Mouse (Mus musculus): Measurements from ENCODE around the gene 5830411N06Rik.

5830411N06Rik gene

DNA sequence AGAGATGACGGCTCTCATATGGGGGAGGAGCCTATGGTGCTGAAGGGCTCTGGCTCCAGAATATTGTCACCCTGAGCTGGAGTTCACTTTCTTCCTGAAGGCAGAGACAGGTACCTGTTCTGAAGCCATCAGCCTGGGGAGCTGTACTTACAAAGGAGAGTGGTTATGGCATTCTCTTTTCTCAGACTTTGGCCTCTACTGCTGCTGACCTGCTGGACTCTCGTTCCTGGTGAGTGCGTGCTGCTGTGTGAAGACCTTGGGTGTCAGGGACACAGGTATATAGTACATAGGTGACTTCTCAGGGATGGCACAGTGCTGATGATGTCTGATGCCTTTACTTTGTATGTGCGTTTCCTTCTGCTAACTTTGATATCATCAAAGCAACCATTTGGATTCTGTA lies at the start of gene 5830411N06Rik:
TSS of gene 5830411N06Rik (plus strand) at position 69 of the 400 bp plus-strand sequence.
- ATAC-seq (ENCODE audit: low TSS enrichment) = no peak

DNA sequence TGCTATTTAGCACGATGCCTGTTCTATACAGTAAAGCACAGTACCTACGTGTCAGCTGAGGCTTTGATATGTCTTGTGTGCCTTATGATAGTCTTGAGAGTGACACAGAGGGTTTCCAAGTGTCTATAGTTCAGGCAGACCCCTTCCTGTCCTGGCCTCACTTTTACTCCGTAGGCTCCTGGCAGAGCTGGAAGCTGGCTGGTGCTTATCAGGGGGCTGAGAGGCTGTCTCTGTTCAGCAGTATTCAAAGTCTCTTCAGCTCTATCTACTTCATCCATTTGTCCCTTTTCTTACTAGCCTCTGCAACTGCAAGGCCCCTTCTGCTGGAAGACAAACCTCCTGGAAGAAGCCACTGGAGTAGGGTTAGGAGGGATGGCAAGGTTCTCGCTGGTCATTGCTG lies 46.0 kb upstream of the 5830411N06Rik start:
- no peak for ATAC-seq (ENCODE audit: low TSS enrichment)

DNA sequence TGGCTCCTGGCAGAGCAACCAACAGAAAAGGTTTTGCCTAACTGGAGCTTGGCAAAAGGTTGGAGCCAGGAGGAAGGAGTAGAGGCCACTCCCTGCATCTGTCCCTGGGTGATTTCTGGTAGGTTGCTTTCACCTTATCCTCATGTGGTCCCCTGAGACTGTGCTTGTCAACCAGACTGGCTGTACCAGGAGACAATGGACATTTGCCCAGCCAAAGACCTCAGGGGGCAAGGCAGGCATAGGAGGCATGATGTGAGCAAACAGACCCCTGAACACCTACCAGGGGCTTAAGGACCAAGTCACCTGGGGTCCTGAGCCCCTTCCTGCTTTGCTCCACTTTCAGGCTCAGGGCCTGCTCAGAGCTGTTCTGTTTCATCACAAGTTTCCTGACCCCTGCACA lies 41.2 kb upstream of the 5830411N06Rik start, which contains the start of gene Olfr524:
TSS of gene Olfr524 (minus strand) at position 101 of the 400 bp plus-strand sequence.
- ATAC-seq (ENCODE audit: low TSS enrichment) = no peak

DNA sequence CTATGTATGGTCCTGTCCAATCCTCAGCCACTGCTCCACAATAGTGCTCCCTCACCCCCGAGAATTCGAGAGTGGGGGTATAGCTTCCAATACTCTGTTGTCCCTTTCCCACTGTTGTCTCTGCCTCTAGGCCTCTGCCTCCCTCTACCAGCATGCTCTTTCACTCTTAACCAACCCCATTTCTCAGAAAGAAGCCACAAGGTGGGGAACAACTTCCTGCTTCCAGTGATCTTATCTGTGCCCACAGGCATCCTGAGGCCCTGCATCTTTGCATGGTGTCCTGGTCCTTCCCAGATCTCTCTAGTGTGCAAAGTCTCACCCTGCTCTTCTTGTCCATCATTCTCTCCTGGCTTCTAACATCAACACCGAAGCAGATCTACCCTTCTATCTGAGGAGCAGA lies 40.2 kb upstream of the 5830411N06Rik start:
- ATAC-seq (ENCODE audit: low TSS enrichment) = no peak

DNA sequence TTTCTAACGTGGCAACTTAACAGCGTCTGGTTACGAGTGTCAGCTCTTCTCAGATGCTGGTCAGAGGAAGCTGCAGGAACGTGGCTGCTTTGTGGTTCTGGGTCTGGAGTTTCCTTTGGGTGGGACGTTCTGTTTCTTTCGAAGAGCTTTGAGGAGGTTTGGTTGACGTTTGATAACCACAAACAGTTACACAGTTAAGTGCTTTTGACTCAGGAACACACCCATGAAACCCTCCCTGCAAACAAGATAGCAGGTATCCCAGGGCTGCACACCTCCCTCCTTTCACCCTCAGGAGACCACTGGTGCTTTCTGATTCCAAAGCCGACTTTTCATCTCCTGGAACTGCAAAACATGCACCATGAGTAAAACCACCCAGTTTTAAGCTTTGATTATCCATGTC lies 38.9 kb upstream of the 5830411N06Rik start:
- ATAC-seq (ENCODE audit: low TSS enrichment) = no peak

DNA sequence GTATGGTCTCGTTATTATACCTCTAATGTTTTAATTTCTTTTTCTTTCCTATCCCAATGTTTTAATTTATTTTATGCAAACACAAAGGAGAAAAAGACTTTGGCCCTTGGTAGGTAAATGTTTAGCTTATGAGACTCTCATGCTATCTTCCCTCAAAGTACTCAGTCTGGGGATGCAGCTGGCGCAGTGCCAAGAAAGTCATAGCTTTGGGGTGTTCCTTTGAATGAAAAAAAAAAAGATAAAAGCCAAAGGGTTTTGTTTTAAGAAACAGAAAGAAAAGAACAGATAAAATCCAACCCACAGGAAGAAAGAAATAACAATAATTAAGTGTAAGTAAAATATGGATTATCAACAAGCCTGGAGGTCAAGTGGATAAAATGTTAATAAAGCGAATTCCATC lies 38.4 kb upstream of the 5830411N06Rik start:
- no peak for ATAC-seq (ENCODE audit: low TSS enrichment)

DNA sequence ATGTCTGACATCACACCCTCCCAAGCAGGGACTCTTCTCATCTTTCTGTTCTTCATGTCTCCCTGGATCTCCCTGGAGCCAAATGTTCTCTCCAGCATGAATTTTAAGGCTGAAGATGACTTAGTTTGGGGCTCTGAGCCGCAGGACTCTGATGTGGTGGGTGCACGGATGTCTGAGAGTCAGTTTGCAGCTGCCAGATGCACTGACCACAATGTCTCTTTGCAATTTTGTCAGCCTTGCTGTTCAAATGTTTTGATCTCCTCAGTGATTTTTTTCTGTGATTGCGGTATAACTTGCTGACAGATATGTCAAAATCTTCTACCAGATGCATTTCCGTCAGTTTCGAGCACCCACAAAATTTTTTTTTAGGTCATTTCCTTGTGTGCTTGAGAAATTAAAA lies 33.2 kb upstream of the 5830411N06Rik start:
- ATAC-seq (ENCODE audit: low TSS enrichment) = no peak

DNA sequence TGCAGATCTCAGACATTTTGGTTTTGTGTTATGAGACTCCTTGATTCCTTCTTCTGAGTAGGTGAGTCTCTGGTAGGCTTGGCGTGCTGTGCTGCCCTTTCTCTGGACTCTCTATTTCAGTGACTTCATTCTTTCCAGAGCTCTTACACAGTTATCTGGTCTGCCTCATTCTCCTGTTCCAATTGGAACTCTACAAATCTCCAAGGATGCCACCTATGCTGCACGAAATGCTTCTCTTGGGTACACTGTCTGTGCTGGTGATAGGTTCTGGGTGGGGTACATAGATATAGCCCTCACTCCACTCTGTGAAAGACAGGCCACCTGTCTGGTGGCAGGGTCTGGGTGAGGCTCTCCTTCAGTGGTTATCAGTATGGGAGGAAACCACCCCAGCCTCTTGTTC lies 29.1 kb upstream of the 5830411N06Rik start, which contains the start of gene Cd163l1:
TSS of gene Cd163l1 (plus strand) at position 301 of the 400 bp plus-strand sequence.
- ATAC-seq (ENCODE audit: low TSS enrichment) = no peak

DNA sequence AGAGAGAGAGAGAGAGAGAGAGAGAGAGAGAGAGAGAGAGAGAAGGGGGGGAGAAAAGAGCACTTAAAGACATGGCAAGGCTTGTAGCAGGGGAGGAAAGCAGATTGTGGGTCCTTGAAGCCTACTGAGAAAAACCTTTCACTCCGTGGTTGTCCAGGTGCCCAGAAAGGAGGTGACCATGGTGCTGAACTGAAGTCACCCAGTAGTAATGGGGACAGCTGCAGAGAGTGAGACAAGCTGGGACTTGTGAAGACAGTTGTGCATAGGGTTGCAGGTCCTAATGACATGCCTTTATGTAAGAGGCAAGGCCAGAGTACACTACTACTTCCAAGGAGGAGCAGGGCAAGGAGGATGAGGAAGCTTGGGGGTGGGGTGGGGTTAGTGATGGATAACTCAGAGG lies 27.8 kb upstream of the 5830411N06Rik start:
- no peak for ATAC-seq (ENCODE audit: low TSS enrichment)

DNA sequence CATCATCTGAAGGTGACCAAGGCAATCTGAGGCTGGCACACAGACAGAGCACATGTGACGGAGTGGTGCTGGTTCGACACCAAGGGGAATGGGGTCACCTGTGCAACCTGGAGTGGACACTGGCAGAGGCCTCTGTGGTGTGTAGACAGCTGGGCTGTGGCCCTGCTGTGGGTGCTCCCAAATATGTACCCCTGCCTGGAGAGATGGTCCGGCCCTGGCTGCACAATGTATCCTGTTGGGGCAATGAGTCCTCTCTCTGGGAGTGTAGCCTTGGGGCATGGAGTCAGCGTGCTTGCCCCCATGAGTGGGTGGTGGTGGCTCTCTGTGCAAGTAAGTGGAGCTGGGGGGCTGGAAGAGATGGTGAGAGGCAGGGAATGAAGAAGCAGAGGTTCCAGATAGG lies 26.7 kb upstream of the 5830411N06Rik start:
- ATAC-seq (ENCODE audit: low TSS enrichment) = no peak

DNA sequence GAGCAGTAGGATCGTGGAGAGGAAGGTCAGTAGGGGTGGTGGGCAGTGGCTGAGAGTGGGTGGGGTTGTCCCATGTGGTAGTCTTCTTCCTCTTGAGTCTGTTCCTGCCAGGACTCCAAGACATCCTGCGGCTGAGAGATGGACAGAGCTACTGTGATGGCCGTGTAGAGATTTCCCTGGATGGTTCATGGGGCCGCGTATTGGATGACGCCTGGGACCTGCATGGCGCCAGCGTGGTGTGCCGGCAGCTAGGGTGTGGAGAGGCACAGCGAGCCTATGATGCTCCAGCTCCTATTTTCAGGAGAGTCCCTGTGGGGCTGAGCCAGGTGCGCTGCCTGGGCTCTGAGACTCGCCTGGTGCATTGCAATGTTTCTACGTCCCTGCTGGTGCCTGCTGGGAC lies 22.9 kb upstream of the 5830411N06Rik start:
- ATAC-seq (ENCODE audit: low TSS enrichment) = no peak

DNA sequence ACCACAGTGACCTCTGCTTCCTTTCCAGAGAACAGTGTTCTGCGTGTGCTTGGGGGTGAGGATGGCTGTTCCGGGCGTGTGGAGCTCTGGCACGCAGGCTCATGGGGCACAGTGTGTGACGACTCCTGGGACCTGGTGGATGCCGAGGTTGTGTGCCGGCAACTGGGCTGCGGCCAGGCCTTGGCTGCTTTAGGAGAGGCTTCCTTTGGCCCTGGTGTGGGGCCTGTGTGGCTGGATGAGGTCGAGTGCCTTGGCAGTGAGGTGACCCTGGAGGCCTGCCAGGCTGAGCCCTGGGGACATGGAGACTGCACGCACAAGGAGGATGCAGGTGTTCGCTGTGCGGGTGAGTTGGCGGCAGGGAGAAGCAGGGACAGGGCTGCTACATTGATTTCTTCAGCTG lies 18.6 kb upstream of the 5830411N06Rik start:
- ATAC-seq (ENCODE audit: low TSS enrichment) = no peak

DNA sequence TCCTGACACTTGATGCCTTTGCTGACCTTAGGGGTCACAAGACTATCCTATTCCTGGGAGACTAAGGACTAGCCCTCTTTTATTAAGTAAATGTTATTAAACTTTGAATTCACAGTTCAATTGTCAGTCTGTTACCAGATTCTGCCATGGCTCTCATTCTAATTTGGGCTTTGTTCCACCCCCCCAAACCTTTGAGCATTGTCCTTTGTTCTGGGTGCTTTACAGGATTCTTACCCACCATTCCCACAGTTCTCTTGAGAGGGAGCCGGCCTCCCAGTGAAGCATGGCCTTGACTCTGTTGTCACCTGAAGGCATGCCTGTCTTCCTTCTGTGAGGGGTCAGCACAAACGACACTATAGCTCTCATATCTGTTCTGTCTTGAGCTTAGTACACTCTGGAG lies 16.1 kb upstream of the 5830411N06Rik start:
- ATAC-seq (ENCODE audit: low TSS enrichment) = no peak

DNA sequence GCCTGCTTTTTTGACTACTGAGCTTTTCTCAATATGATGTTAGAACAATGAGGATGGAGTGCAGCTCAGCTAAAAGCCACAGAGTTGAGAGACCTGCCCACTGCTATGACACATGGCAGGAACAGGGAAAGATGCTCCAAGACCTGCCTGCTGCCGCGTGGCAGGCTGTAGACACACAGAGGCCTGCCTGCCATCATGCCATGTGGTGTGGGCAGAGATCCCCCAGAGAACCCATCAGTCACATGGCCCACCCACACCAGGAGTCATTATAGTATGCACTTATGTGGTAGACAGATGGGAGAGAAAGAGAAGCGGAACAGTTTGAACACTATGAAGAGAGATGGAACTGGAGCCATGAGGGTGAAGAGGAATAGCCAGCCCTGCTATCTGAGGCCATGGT lies 13.4 kb upstream of the 5830411N06Rik start:
- ATAC-seq (ENCODE audit: low TSS enrichment) = no peak

DNA sequence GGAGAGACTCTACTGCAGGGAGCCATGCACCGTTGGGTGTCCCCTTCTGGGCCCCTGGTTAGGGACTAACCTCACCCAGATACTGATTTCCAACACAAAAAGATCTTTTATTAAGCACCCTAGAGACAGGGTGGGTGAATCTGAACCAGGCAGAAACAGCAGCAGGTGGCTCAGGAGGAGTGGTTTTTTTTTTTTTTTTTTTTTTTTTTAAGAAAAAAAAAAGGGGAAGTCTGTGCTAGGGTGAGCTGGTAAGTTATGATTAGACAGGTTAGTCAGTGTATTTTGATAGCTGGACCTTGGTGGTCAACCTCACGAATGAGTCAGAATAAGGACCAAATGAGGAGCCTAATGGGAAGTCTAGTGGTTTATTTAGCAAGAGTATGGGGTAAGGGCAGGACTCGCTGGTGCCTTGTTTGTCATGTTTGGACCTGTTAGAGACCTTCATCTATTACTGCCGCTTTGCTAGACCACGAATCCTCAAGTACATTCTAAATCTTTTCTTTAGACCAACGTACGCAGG lies 6.8 kb downstream of the 5830411N06Rik start:
- no peak for ATAC-seq (ENCODE audit: low TSS enrichment)

DNA sequence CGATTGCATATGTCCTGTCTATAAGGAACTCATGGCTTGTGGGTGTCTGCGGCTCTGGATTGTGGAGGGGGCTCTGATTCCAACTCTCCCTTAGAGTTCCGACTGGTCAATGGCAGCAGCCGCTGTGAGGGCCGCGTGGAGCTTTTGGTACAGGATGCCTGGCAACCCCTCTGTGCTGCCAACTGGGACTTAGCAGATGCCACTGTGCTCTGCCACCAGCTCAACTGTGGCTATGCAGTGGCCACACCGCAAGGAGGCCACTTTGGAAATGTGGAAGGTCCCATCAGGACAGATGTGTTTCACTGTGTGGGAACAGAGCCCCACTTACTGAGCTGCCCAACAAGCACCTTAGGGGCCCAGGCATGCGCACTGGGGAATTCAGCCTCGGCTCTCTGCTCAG lies 48.7 kb downstream of the 5830411N06Rik start:
- ATAC-seq (ENCODE audit: low TSS enrichment) = no peak

DNA sequence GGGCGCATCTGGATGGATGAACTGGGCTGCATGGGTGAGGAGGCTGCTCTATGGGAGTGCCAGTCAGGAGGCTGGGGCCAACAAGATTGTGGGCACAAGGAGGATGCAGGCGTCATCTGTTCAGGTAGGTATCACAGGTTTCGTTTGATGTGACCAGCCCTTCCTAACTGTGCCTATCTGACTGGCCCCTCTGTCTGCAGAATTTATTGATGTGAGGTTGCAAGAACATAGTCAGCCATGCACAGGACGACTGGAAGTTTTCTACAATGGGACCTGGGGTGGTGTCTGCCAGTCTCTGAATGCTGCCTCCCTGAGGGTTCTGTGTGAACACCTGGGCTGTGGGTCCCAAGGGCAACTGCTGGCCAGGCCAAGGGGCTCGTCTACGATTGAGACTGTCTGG lies 49.8 kb downstream of the 5830411N06Rik start:
- ATAC-seq (ENCODE audit: low TSS enrichment) = no peak

DNA sequence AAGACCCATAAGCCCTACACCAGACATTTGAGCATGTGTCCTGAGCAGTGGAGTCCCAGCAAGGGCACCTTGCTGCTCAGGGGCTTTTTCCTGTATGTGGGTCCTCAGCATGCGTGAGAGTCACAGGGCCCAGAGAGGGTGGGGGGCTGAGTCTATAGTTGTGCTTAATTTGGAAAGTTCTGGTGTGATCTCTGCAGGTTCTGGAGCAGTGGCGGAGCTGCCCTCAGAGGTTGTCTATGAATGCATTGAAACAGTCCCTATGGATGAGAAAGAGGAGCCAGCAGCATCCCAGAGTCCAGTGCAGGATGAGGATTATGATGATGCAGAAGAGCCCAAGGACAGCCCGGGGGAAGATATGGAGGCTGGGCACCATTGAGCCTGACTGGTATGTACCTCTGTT lies 52.3 kb downstream of the 5830411N06Rik start:
- no peak for ATAC-seq (ENCODE audit: low TSS enrichment)

DNA sequence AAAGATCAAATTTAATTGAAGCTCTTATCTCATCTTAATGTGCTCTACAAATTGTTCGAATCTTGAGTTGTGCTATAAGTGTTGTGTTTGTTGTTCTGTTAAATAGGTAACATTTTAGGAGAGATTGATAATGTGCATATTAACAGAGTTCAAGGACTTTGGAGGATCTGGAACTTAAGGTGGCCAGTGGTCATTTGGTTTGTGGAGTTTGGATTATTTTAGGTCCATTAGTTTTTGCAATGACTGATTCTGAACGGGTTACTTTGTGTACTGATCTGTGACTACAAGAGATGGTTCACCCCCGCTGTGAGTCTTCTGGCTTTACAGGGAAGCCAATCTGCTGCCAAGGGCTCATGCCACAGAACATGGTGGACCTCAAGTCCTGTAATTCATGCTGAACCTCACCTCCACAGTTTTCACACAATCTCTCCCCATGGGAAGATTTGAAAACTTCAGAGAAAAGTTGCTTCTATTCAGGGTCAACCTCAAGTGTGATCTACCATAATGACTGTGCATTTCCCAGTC lies 72.8 kb downstream of the 5830411N06Rik start:
- no peak for ATAC-seq (ENCODE audit: low TSS enrichment)

DNA sequence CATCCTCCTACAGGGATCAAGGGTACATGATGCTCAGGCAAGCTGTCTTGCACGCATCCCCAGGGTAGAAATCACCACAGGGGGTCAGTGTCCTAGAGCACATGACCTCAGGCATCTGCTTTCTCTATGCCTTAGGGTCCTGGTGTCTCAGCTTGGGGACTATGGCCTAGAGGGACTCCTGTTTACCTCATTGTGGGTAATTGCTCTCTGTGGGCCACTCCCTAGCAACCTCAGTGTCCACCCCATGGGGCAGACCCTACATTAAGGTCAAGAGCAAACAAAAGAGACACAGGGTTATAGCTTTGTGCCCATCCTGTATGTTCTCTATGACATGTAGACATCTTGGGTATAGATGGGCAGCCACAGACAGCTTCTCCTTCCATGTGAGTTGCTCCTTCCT lies 73.5 kb downstream of the 5830411N06Rik start, which contains the start of gene Olfr525:
TSS of gene Olfr525 (plus strand) at position 301 of the 400 bp plus-strand sequence.
- ATAC-seq (ENCODE audit: low TSS enrichment) = no peak

DNA sequence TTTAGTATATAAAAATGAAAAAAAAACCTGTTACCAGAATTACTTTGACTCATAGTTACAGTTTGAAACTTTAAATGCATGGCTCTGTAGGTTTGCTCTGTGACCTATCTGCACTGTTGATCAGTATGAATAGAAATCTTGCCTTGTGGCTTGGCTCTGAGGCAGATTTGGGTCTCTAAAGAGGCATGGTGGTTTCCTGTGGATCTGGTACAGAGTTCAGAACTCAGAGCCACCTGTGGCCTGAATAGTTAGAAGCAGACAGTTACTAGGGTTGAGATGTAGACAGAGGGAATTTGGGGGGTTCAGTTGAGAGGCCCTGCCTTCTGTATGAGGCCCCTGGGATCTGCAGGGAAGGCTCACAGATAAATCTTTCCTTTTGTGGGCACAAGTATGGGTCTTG lies 74.1 kb downstream of the 5830411N06Rik start:
- no peak for ATAC-seq (ENCODE audit: low TSS enrichment)

DNA sequence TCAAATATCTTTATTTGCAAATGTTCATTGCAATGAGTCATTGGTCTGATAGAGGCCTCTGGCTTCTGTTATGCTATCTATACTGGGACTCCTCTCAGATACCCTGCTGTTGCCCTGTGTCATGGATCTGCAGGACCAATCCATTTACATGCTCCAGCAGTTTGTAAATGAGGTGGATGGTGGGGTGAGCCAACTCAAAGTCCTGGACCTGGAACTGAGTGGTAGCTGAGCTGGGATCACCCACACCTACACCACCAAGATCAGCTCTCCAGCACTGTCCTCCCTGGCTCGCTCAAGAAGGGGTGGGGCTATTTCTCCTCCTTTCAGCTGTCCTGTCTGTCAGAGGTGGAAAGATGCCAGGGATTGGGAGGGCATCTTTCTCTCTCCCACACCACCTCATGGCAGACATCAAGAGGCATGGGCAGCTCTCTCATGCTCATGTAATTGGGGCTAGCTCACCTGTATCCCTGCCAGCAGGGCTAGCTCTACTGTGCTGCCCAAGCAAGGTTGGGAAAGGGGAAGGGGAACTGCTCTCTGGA lies 82.8 kb downstream of the 5830411N06Rik start:
- no peak for ATAC-seq (ENCODE audit: low TSS enrichment)

DNA sequence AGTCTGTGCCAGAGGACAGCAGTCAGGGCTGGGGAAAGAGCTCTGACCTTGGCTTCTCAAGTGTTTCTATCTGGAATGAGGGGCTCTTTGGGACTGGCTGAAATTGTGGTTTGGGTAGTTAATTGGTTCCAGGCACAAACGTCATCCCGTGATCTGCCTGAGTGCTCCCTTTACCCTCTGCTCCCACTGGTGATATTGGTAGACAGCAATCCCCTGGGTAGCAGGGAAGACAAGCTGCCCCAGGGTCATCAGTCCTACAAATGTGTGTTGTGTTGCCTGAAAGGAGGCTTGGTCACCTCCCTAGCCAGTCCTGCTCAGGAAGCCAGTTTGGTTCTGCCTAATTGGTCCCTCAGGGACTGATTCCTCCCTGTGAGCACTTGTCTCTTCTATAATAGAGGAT lies 86.6 kb downstream of the 5830411N06Rik start, which contains the start of gene Olfr527:
TSS of gene Olfr527 (plus strand) at position 301 of the 400 bp plus-strand sequence.
- no peak for ATAC-seq (ENCODE audit: low TSS enrichment)

Measured in frontal cortex, adult (tissue).